Mouse (Mus musculus): ENCODE results near the gene Fam204a.

Gene Fam204a

DNA sequence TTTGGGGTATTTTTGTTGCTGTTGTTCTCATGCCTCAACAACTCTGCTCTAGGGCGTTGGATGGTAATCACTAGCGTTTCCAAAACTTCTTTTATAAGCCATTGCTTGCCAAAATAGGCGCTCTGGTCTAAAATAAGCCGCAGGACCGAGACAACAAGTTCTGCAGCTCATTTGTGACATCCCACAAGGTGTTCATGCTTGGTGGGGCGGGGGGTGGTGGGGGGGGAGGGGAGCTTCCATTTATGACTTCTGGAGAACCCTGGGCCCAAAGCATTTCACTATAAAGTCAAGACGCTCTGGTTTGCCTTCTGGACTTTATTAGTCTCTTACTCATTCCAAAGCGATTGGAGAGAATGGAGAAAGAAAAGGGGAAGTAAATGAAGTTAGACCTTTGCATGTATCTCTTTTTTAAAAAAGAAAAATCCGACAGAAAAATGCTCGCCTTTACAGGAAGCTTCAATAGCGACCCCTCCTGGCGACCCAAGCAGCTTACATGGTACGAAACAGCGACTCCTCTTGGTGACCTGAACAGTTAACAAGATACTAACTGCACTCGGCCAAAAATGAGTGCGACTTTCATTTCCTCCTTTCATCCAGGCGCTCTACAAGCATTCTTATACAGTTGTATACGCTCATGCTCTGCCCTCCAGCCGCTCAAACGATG is 65.8 kb downstream of the Fam204a start:
- peak; percentile 17 for DNase-seq (ENCODE audit: low read depth, low spot score)

DNA sequence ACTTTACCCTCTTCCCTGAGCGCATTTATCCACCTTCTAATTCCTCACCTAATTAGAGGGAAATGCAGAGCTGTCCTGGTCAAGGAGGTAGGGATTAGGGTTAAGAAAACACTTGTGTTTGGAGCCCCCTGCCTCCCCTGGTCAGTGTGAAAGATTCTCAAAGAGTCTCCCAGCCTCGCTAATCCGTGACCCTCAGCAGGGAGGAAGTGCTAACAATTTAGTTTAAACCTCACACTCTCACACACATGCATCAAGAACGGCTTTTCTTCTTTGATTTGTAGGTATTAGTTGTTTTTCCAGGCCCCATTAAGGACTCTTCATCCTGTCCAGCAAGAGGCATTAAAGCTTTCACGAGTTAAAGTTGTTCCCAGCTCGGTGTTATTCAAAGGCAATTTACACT is 66.7 kb downstream of the Fam204a start:
- no peak for DNase-seq (ENCODE audit: low read depth, low spot score)

DNA sequence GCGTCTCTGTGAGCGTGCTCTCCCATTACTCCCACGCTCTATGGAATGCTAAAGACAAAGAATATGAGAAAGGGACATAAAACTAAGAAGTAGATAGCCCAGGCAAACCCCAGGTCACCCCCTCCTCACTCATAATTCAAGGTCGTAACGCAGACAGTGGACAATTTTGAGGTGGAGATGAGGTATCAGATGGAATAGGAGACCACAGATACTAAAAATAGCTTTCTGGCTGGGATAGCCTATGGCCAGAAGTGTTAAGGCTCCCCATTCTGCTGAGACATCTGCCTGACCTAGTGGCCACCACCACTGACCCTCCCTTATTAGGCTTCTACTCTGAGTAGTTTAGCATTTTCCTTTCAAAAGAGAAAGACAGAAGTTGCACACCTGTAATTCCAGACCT is 71.2 kb downstream of the Fam204a start:
- no peak for DNase-seq (ENCODE audit: low read depth, low spot score)

DNA sequence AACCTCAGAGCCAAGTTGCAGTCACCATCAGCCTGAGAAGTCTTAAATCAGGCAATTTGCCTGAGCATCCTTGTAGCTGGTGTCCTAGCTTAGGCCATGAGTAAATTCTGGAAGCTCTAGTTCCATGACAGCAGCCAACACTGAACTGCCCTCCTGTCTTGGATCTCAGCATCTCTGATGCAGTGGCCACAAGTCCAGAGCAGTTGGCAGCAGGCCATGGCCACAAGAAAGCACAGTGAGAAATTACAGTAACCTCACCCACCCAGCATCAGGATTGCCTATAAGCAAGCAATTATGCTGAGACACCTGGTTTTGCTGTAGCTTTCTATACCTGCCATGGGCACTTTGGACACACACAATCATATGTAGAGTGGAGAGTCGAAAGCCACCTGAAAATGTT is 73.4 kb downstream of the Fam204a start:
- DNase-seq (ENCODE audit: low read depth, low spot score): no peak

DNA sequence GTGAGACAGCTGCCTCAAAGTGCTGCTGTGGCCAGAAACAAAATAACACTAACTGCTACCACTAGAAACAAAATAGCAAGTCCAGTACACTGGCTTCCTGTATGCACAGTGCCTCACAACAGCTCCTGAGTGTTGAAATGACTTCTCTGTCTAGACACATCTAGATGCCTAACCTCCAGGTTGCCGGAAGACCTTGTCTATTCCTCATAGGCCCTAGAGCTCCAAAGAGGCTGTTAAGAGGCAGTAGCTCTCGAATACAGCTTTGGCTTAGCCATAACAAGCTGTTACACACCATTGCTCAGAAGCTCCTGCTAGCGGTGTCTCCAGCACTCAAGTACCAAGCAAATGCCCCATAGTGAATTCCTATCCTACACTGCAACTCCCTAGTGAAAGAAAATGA is 76.4 kb downstream of the Fam204a start:
- DNase-seq (ENCODE audit: low read depth, low spot score): no peak

DNA sequence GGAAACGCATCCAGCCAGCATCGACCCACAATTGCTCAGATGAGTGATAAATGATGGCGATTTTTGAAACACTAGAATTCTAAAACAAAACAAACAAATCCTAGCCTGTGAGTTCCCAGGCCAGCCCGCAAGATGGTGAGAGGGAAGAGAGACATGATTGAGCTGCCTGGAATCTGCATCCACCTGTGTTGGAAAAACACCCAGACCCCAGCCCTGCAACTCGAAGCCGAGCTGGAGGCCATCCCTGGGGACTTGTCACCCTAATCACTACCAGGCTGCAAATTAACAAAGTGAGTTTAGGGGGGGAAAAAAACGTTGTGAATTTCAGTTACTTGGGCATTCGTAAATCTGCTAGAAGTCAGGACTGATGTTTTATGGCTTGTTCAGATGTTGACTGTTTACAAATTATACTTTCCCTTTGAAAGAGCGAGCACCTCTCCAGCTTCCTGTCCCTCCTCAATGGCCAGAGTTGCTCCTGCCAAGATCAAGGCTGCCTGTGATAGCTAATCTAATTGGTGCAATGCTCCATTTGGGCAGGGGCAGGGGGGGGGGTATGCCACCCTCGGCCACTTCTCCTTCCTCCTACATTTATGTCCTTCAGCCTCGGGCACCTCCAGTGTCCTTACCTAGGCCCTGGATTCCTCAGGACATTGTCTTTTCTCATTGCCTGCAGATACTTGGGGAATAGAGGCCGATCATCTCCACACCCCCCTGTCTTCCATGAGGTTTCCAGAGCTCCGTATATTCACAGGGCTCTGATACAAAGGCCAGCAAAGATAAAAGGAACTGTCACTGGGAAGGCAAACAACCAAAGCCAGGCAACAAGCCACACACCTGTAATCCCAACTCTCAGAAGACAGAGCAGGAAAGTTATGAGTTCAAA is 77.2 kb downstream of the Fam204a start:
- DNase-seq (ENCODE audit: low read depth, low spot score): no peak

Measured in retina, postnatal 7 days (tissue).